Mouse (Mus musculus) forebrain, embryonic 13.5 days (tissue): ENCODE measurements at regions not wholly inside any gene's neighbourhood (a gene's known extent, or its start where the extent isn't known, plus 50 kb on each side); places are given as distances from the start of the nearest gene placed in this dataset.
A peak's percentile ranks its signal among the peaks of the same experiment; 100 is the strongest.

Source experiments
- ATAC-seq: fragments of 200-750 bp; cut with Nextera tagmentation; 2 replicates; pipeline ENCODE4 v1.8.0; 2017
- H3K27ac ChIP-seq: fragments of 300-500 bp; sonication (generic); 2 replicates; pipeline ENCODE4 v1.5.1; 2015; ENCODE audit warnings: inconsistent platforms, mild to moderate bottlenecking, moderate library complexity
- H3K27me3 ChIP-seq: fragments of 300-500 bp; sonication (generic); 2 replicates; pipeline ENCODE4 v1.6.1; 2015; ENCODE audit warnings: mild to moderate bottlenecking, inconsistent platforms
- H3K36me3 ChIP-seq: fragments of 300-500 bp; sonication (generic); 2 replicates; pipeline ENCODE4 v1.6.1; 2015; ENCODE audit warnings: mild to moderate bottlenecking, inconsistent platforms; ENCODE audit not compliant: poor library complexity, severe bottlenecking
- H3K4me1 ChIP-seq: fragments of 300-500 bp; sonication (generic); 2 replicates; pipeline ENCODE4 v1.6.1; 2015; ENCODE audit warnings: inconsistent platforms
- H3K4me2 ChIP-seq: fragments of 300-500 bp; sonication (generic); 2 replicates; pipeline ENCODE4 v1.6.1; 2015; ENCODE audit warnings: inconsistent platforms, mild to moderate bottlenecking, moderate library complexity
- H3K4me3 ChIP-seq: fragments of 300-500 bp; sonication (generic); 2 replicates; pipeline ENCODE4 v1.5.1; 2015; ENCODE audit warnings: mild to moderate bottlenecking, inconsistent platforms
- H3K9ac ChIP-seq: fragments of 300-500 bp; sonication (generic); 2 replicates; pipeline ENCODE4 v1.6.1; 2015; ENCODE audit warnings: mild to moderate bottlenecking, inconsistent platforms
- H3K9me3 ChIP-seq: fragments of 300-500 bp; sonication (generic); replicated peaks from 2 replicates; pipeline ENCODE4 v1.6.1; 2016; ENCODE audit warnings: inconsistent platforms
- WGBS: fragments of 180-500 bp; shearing (Covaris S2); methylation state at CpG from one replicate; pipeline ENCODE4 v1.1.7; 2015; 5-methylcytosine and 5-hydroxymethylcytosine counted together

DNA sequence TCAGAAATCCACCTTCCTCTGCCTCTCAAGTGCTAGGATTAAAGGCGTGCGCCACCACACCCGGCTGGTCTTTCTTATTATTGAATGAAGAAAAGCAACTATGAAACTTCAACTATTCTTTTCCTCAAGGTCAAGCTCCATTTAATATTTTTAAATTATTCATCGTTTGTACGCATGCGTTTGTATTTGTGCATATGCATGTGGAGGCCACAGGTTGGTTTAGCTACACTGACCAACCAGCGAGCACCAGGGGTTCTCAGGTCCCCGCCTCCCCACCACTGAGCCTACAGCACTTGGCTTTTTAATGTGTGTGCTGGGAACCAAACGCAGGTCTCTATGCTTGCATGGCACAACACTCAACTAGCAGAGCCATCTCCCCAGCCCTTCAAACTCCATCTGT, 51.0 kb upstream of the Tmem252 start:
- Histone ChIP-seq H3K9me3 (no peaks in the 10 kb centered on the region), H3K9ac (no peak overlapping the region), H3K4me3 (no peak overlapping the region), H3K27me3 (no peaks in the 10 kb centered on the region), H3K4me1 (no peaks in the 10 kb centered on the region), H3K4me2 (no peak overlapping the region), H3K27ac (no peak overlapping the region), H3K36me3 (no peaks in the 10 kb centered on the region)
- WGBS = 93% methylated on average over 9 of the region's 9 CpGs
- no peak for ATAC-seq

DNA sequence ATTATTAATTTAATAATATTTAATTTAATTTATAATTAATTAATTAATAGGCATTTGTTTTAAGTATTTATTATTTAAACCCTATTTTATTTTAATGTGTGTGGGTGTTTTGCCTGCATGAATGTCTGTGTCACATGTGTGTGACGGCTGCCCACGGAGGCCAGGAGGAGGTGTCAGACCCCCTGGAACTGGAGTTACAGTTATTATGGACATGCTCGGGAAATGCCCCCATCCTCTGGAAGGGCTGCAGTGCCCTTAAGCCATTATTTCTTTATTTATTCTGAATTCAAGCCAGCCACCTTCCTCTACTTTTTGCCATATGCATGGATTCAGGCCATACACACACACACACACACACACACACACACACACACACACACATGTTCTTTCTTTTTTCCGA, 51.5 kb upstream of the Tmem252 start:
- WGBS = 76% methylated on average over 4 of the region's 4 CpGs
- ATAC-seq = peak; percentile 58; the same call in 1 of the 2 replicates
- Histone ChIP-seq H3K9me3 (no peaks in the 10 kb centered on the region), H3K4me2 (no peak overlapping the region), H3K36me3 (no peaks in the 10 kb centered on the region), H3K4me3 (no peak overlapping the region), H3K9ac (no peak overlapping the region), H3K4me1 (no peaks in the 10 kb centered on the region), H3K27ac (no peak overlapping the region), H3K27me3 (no peaks in the 10 kb centered on the region)

DNA sequence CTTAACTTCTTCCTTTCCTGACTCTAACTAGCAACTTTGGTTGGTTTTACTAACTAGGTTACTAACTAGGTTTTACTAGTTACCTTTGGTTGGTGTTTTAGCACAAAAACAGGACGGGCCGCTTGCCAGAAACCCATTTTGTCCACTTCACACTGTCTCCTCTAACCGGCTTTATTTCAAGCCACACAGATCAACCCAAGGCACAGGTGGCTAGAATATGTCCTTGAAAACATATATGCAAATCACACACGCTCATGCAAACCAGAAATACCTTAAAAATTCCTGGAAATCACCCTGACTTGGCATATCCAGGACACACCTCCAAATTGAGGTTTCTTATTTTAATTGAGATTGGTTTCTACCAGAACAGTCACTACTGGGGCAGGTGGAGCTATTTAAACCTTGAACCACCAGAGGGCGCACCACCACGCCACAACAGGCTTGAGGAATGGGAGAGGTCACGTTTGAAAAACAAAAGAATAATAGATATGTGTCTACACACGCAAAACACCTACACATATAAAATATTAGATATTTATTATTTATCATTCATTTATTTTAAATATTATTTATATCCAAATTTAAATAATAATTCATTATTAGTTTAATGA, 52.1 kb upstream of the Tmem252 start:
- H3K4me2 ChIP-seq = no peak overlapping the region
- no peaks in the 10 kb centered on the region for H3K9me3 ChIP-seq
- H3K9ac ChIP-seq = no peak overlapping the region
- 36% methylated on average over 8 of the region's 8 CpGs for WGBS
- H3K27me3 ChIP-seq = no peaks in the 10 kb centered on the region
- H3K36me3 ChIP-seq = no peaks in the 10 kb centered on the region
- no peak overlapping the region for H3K4me3 ChIP-seq
- H3K27ac ChIP-seq = no peak overlapping the region
- peak; percentile 80 for ATAC-seq
- H3K4me1 ChIP-seq = no peaks in the 10 kb centered on the region

DNA sequence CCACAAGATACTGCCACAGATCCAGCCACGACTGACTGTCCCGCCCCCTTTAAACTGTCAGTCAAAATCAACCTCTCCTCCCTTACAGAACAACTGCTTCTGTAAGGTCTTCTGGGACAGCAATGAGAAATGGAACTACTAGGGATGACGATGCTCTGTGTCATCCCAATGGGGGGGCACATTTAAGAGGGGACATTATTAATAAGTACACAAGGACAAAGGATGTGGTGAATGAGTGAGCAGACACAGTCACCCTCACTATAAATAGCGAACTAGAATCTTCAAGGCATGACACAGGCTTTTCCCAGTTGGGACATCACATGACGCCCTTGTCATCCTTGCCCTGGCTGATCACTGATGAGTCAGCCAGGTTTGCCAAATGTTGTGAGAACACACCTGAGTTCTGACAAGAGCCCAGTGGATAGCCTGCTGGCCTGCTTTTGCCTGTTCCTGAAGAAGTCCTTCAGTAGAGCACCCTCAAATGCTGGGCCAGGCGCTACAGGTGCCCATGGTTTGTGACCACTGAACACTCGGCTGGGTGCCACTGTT, 58.0 kb upstream of the Tmem252 start:
- no peak overlapping the region for H3K4me2 ChIP-seq
- no peaks in the 10 kb centered on the region for H3K9me3 ChIP-seq
- 90% methylated on average over 7 of the region's 7 CpGs for WGBS
- H3K36me3 ChIP-seq = no peaks in the 10 kb centered on the region
- no peak overlapping the region for H3K9ac ChIP-seq
- H3K27ac ChIP-seq = no peak overlapping the region
- ATAC-seq = no peak
- no peak overlapping the region for H3K4me3 ChIP-seq
- no peaks in the 10 kb centered on the region for H3K27me3 ChIP-seq
- H3K4me1 ChIP-seq = no peaks in the 10 kb centered on the region

GRCm38 (mm10) chr19:24607884-24608283, 52.2 kb upstream of the Pip5k1b start:
- Histone ChIP-seq H3K27ac (no peak overlapping the region), H3K36me3 (no peaks in the 10 kb centered on the region), H3K4me1 (no peaks in the 10 kb centered on the region), H3K9me3 (no peaks in the 10 kb centered on the region), H3K9ac (no peak overlapping the region), H3K4me2 (no peak overlapping the region), H3K4me3 (no peak overlapping the region), H3K27me3 (no peaks in the 10 kb centered on the region)
- ATAC-seq = no peak
- 71% methylated on average over 3 of the region's 3 CpGs for WGBS

DNA sequence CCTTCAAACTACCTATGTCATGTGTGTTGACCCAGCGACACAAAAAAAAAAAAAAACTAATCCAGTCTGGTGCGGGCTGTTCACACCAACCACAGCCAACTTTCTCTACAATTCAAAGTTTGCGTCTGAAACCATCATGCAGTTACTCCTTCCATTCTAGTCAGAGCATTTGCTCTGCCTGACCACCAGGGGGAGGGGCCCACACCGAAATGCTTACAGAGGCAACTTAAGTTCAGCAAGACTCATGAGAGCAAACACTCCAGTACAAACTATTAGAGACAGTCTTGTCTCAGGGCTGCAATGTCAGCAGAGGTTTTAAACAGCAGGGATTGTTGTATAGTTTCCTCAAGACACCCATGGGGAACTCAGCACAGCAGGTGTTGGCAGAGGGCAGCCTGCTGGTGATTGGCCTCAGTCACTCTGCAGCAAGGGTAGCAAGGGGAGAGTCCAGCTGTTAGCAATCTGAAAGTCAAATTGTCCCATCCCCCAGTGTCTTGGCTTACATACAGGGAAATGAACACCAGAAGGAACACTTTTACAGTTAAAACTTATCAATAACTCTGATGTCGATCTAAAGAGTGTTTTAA, 50.8 kb upstream of the Pip5k1b start:
- ATAC-seq = no peak
- Histone ChIP-seq H3K4me2 (no peak overlapping the region), H3K4me1 (no peaks in the 10 kb centered on the region), H3K27me3 (no peaks in the 10 kb centered on the region), H3K27ac (no peak overlapping the region), H3K36me3 (no peaks in the 10 kb centered on the region), H3K9me3 (no peaks in the 10 kb centered on the region), H3K4me3 (no peak overlapping the region), H3K9ac (no peak overlapping the region)
- 76% methylated on average over 5 of the region's 5 CpGs for WGBS
